Mouse (Mus musculus) heart, postnatal 10 days (tissue): ENCODE measurements at regions not wholly inside any gene's neighbourhood (a gene's known extent, or its start where the extent isn't known, plus 50 kb on each side); places are given as distances from the start of the nearest gene placed in this dataset.

Experiments used
- DNase-seq, 2 experiments: peaks; one replicate each; pipeline ENCODE4 v3.0.0; 2021
- intact Hi-C: fragments of 180-260 bp; cut with DNase I; formaldehyde crosslinking; loops from one replicate; pipeline ENCODE4 v1.15.1; 2025

DNA sequence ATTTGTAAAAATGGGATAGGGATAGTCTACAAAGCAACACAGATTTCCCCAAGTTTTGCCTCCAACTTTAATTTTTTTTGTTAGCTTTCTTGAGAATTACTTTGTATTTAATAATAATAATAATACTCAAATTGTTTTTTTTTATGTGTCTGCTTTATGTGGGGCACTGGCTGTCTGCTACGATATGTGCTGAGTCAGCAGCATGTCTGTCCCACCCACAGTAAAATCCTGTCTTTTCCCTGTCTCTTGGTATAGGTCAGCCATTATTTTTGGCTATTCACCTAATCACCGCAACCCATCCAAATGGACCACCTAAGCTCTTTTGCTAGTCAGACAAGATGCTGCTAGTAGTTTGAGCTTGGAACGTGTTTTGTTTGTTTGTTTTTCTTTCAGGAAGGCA lies 473.0 kb downstream of the Hs3st4 start:
- intact Hi-C loops = no loop called here
- DNase-seq = no peak

DNA sequence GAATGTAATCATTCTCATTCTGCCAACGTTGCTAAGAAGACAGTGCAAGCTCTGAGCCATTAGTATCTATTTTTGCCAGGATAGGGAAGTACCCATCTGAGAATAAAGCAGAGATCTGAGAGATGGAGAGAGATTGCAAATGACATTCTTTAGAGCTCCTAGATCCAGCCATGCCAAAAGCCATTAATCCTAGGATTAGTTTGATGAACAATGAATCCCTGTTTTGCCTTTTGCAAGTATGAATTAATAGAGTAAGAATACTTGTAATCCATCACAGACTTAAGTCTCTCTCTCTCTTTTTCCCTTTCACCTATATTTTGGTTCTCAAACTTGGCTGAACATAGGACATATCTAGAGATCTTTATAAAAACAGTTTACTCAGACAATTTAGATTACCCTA lies 504.7 kb downstream of the Hs3st4 start:
- intact Hi-C loops = no loop called here
- no peak for DNase-seq

DNA sequence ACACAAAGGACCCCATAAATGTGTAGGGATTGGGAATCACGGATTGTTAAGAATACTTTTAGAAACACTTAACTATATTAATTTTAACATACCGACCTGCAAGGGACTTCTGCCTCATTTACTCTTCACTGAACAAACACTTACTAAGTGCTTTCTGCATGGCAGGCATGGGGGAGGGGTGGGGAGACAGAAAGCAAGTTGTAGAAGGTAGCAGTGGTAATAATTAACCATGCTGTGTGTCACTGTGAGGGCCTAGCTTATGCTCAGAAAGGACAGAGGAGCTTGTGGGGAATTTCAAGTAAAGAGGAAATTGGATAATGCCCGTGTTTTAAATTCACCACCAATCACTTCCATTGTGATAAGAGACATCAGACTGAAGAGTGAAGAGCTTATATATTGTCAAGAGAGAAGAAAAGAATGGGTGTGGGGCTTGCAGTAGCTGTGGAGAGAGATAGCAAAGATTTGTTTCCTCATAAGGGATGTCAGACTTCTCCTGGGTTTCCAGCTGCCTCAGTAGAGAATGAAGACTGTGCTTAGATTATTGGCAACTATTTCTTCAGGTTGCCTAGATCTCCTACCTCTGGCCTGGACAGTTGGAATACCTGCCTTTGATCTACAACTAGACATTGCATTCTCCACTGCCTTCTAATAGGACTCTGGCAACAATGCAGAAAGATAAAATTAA lies 508.6 kb downstream of the Hs3st4 start:
- DNase-seq = no peak
- intact Hi-C loops = no loop called here

DNA sequence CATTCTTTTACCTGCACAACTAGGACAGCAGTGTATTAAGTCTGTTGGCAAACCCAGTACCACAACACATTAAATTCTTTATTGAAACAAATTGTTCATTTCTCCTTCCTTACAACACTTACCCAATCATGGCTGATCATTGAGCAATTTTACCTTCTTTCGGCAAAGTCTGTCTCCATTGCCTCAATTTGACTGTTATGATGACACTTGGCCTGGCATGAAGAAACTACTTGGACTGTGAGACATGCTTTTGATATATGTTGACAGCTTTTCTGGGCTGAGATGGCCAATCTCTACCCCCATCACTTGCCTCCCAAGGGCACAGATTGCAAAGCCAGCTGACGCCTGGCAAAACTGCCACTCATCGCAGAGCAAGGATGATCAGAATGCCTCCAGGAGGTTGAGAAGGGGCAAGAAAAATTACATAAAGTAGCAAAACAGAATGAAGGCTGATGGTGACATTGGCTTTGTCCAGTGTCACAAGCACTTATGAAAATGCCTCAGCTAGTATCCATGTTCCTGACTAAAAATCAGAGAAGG lies 509.3 kb downstream of the Hs3st4 start:
- DNase-seq = no peak
- intact Hi-C loops = no loop called here

DNA sequence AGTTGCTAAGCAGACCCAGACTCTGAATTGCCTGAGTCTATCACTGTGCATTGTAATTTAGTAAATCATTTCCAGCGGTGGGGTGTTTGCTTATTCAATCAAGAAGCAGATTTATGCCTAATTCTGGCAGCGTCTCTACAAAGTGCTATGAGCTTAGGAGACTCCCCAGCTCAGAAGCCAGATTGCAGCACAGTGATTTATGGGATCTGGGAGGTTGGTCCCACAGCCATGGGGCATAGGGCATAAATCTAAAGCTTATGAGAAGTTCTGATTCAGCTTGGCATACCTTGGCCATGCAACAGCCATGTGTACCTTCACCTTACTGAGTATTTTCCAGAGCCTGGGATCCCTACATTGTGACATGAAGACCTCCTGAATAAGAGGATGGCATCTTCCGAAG lies 518.0 kb downstream of the Hs3st4 start:
- no peak for DNase-seq
- intact Hi-C loops = no loop called here

DNA sequence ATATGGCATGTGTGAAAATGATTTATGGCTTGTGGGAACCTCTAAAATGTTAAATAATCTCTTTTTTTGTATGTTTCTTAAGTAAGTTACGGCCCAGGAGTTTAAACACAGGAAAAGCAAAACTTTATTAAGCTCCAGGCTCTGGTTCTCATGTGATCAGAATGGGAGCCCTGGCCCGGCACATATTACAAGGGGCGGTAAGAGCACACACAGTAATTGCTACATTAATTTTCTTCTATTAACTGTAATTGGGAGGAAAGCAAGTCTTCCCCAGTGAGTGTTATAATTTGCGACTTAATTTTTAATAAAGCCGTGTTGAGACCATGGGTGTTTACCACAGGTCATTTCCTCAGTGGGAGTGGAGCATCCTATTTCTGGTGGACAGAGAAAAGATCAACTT lies 520.1 kb downstream of the Hs3st4 start:
- intact Hi-C loops = no loop called here

DNA sequence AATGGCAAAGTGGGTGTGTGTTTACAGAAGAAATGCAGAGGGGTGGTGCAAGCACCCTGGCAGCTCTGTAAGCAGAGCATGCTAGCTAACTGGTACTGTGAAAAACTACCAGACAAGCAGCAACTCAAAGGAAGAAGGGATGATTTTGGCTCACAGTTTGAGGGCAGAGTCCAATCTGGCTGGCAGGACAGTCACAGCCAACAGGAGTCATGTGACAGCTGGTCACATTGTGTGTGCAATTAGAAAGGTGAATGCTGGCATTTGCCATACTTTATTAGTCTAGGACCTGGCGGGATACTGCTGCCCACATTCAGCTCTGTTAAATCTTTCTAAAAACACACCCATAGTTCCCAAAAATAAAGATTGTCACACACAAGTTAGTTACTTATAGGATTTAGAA lies 566.4 kb downstream of the Hs3st4 start:
- intact Hi-C loops = no loop called here
- DNase-seq = no peak

More for the DNA sequence above, 520.1 kb downstream of the Hs3st4 start:
- no peak for DNase-seq

DNA sequence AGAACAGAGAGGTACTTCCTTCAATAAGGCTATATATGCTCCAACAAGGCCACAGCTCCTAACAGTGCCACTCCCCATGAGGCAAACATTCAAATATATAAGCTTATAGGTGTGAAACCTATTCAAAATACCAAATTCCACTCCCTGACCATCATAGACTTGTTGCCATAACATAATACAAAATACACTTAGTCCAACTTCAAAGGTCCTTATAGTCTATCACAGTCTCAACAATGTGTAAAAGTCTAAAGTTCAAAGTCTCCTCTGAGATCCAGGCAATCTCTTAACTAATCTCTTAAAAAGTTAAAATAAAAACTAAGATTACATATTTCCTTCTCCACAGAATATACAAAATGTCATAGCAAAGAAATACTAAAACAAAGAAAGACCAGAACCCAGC lies 574.5 kb downstream of the Hs3st4 start:
- intact Hi-C loops = no loop called here
- DNase-seq = no peak

DNA sequence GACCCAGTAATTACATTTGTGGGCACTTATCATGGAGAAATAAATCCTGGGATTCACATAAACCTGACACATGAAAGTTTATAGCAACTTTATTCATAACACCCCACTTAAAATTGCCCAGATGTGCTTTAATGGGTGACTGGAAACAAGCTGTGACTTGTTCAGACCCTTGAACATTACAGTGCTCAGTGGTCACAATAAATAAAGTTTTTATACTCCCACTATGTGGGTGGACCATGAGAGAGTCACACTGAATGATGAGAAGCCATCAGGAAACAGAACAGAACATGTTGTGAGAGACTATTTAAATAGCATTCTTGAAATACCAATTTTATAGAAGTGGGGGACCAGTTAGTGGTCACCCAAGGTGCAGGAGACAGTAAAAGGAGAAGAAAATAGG lies 588.1 kb downstream of the Hs3st4 start:
- no peak for DNase-seq
- intact Hi-C loops = no loop called here

DNA sequence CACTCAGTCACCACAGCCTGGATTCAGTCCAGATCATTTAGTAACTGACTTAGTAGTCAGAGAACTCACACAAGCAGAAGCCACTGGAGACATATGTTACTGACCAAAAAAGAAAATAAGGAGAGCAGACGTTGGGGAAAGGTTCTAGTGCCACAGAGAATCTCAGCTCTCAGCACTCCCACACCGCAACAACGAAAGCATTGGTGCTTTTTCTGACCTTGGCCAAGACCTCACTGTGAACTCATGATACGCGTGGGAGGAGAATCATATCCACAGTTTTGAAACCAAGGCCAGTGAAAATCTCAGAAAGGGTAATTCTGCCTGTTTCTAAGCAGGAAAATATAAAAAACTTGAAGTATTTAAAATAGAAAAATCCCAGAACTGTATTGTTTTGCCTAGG lies 591.0 kb downstream of the Hs3st4 start:
- intact Hi-C loops = no loop called here
- no peak for DNase-seq

DNA sequence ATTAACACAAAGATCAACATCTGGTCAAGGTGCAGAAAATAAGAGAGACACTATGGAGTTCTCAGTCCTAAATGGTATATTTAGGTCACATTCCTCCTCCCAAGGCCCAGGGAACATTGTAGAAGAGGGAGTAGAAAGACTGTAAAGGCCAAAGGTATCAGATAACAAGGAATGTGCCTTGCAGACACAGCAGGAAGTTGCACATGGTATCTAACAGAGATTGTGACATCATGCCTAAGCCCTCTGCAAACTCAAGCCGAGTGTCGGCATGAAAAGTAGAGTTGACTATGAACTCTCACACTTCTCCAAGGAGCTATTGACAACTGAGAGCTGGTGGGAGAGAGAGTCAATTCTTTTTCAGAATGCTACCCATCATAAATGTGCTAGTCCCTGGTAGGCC lies 598.7 kb downstream of the Hs3st4 start:
- no peak for DNase-seq
- intact Hi-C loops = no loop called here

DNA sequence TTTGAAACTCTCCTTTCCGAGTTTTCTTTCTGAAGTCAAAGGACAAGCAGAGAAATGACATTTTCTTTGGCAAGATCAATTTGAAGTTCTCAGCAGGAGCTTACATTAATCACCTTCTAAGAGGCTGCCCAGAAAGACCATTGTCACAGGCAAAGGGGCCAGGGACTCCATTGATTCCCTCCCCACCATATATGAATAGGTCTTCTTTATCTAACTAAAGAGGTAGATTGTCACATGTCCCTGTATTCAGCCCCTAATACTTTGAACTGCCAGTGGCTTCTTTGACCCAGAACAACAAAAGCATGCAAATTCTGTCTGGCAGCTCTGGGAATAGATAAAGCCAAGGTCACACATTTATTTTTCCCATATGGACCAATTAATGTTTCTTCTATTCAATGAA lies 602.6 kb downstream of the Hs3st4 start:
- no peak for DNase-seq
- intact Hi-C loops = no loop called here

DNA sequence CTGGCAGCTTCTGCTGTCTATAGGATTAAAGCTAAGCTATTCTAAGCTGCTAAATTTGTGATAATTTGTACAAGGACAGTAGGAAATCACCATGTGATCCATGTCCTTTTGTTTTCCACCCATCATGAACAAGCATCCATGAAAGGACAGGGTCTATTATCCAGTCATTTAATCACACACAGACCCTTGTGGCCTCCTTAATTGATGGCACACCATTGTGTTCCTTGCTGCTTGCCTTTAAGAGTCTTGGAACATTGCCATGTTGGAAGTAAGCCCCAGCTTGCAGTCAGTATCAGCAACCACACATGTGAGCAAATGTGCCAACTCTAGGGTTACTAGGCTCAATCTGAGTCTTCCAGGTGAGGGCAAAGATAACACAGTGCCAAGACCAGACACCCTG lies 608.7 kb downstream of the Hs3st4 start:
- intact Hi-C loops = no loop called here
- no peak for DNase-seq

GRCm38 (mm10) chr7:124593462-124593861 lies 610.8 kb downstream of the Hs3st4 start:
- DNase-seq = peak; percentile 2 to 4
- intact Hi-C loops = no loop called here

GRCm38 (mm10) chr7:124600767-124601166 lies 618.1 kb downstream of the Hs3st4 start:
- DNase-seq = no peak
- intact Hi-C loops = no loop called here

DNA sequence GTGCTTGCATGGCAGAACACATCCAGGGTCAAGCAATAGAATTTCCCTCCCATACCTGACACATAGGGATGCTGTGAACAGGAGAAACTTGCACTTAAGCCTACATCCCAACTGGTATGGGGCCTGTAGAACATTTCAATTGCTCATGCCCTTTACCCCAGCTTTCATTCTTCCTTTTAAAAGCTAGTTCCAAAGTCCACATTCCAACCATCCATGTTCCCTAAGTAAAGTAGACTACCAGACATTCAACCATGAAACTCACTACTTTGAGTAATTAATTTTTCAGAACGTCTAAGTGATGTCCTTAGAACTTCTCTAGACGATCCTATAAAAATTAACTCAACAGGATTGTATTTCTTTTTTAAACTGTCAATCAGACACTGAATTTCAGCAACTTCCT lies 621.9 kb downstream of the Hs3st4 start:
- no peak for DNase-seq
- intact Hi-C loops = no loop called here

- intact Hi-C loops = no loop called here
- DNase-seq = no peak
Measured at GRCm38 (mm10) chr7:124605978-124606377, 623.3 kb downstream of the Hs3st4 start.

GRCm38 (mm10) chr7:124607061-124607460 lies 624.4 kb downstream of the Hs3st4 start:
- DNase-seq = no peak
- intact Hi-C loops = no loop called here

- intact Hi-C loops = no loop called here
- DNase-seq = no peak
Measured at GRCm38 (mm10) chr7:124610437-124610836, 627.8 kb downstream of the Hs3st4 start.

DNA sequence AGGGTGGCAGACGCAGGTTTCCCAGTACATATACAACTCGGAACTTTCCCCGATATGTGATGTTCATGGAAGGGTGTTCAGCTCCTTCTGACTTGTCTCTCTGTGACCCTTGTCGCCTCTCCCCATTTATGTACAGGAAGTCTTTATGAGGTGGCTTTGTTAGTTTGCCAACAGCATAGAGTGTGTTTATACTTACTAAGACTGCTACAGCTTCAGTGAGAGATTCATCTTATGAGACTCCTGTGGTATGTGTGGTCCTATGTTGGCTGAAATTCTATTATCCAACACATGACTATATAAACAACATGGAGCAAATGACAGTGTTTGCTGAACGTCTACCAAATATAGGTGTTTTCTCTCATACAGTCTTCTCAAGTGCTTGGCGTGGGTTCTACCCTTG lies 664.5 kb downstream of the Hs3st4 start:
- intact Hi-C loops = no loop called here
- no peak for DNase-seq

GRCm38 (mm10) chr7:124667180-124667968 lies 684.7 kb downstream of the Hs3st4 start:
- intact Hi-C loops = no loop called here
- DNase-seq = no peak

- intact Hi-C loops = no loop called here
- no peak for DNase-seq
Measured at GRCm38 (mm10) chr7:124668058-124668457, 685.4 kb downstream of the Hs3st4 start.
